Mouse (Mus musculus) neural tube, embryonic 11.5 days (tissue): ENCODE measurements around the gene Stoml1. TPM values are rescaled to one million over a fixed set of nuclear protein-coding genes. Genes with fewer than 3 reads are reported as not detected.
A peak's percentile ranks its signal among the peaks of the same experiment; 100 is the strongest.

Experiments used
- ATAC-seq: fragments of 200-750 bp; cut with Nextera tagmentation; 2 replicates; pipeline ENCODE4 v1.8.0; 2017; ENCODE audit warnings: moderate number of reproducible peaks, mild to moderate bottlenecking, moderate TSS enrichment, moderate library complexity; ENCODE audit not compliant: insufficient read depth, low FRiP score, low TSS enrichment
- DNase-seq: peaks from one replicate; pipeline ENCODE4 v3.0.0-alpha.2; 2015; ENCODE audit warnings: low spot score
- H3K27ac ChIP-seq: fragments of 300-500 bp; sonication (generic); 2 replicates; pipeline ENCODE4 v1.5.1; 2014; ENCODE audit warnings: low read depth, mild to moderate bottlenecking, low read length
- H3K27me3 ChIP-seq: fragments of 300-500 bp; sonication (generic); 2 replicates; pipeline ENCODE4 v1.6.1; 2014; ENCODE audit warnings: mild to moderate bottlenecking, low read length, mixed read lengths; ENCODE audit not compliant: control insufficient read depth, insufficient read depth
- H3K36me3 ChIP-seq: fragments of 300-500 bp; sonication (generic); 2 replicates; pipeline ENCODE4 v1.6.1; 2014; ENCODE audit warnings: mild to moderate bottlenecking, low read length, moderate library complexity, mixed read lengths; ENCODE audit not compliant: control insufficient read depth, insufficient read depth
- H3K4me1 ChIP-seq: fragments of 300-500 bp; sonication (generic); 2 replicates; pipeline ENCODE4 v1.6.1; 2014; ENCODE audit warnings: low read length, mixed read lengths; ENCODE audit not compliant: control insufficient read depth, insufficient read depth
- H3K4me2 ChIP-seq: fragments of 300-500 bp; sonication (generic); 2 replicates; pipeline ENCODE4 v1.6.1; 2014; ENCODE audit warnings: low read depth, mild to moderate bottlenecking, moderate library complexity
- H3K4me3 ChIP-seq: fragments of 300-500 bp; sonication (generic); 2 replicates; pipeline ENCODE4 v1.5.1; 2014; ENCODE audit warnings: low read depth, low read length
- H3K9ac ChIP-seq: fragments of 300-500 bp; sonication (generic); 2 replicates; pipeline ENCODE4 v1.6.1; 2014; ENCODE audit warnings: mild to moderate bottlenecking, low read length
- H3K9me3 ChIP-seq: fragments of 300-500 bp; sonication (generic); 2 replicates; pipeline ENCODE4 v1.6.1; 2016; ENCODE audit warnings: low read length; ENCODE audit not compliant: control insufficient read depth
- WGBS: fragments of 180-500 bp; shearing (Covaris S2); extraction: QIAGEN DNeasy Blood & Tissue Kit; methylation state at CpG from one replicate; pipeline ENCODE4 v1.1.7; 2014; 5-methylcytosine and 5-hydroxymethylcytosine counted together
- polyA plus RNA-seq: library from polyadenylated mRNA; unstranded; fragments of >200 nt; fragmentation: Nextera tagmentation; extraction: Ambion mirVana; gene quantifications from 2 replicates; pipeline ENCODE4 v1.2.1, GENCODE M21; 2014

Stoml1 gene
- polyA plus RNA-seq, 1 experiment from 2014 or later = 29.6 TPM

DNA sequence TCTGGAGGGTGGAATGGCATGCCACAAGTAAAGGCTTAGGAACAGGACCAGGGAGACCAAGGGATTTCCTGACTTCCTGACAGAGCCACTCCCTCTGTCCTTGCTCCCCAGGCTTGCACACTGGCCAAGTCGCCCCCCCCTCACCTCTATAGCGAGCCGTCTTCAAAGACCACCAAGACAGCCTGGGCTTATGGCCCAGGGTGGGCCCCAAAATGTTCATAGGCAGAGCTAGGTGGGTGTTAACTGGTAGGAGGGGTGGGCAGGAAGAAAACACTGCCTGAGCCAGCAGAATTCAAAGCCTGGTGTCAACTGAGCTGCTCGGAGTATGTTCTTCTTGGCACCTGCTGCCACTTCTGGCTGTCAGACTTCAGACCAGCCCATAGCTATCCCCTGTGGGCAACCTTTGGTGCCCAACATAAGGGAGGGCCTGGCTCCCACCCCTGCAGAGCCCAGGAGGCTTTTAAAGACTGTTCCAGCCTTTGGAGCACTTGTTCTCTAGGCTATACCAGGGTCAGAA lies 45.1 kb downstream of the Stoml1 start:
- WGBS = 86% methylated on average over 4 of the region's 4 CpGs

DNA sequence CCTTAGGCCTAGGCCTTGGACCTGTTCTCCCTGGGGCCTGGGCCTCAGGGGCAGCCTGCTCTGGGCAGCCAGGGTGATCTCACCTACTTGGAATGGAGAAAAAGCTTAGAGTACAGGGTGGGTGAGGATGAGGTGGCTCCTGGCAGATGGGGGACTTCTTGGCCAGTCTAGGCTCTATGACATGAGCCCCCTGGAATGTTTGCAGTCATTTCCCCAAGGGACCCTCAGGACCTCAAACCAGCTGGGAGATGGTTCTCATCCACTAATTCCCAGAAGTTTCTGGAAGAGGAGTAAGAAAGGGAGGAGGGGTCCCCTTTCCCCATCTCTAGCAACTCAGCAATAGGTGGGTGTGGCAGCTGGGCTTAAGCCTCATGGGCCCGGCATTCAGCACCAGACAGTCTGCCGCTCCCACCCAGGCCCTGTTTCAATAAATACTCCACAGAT lies 46.4 kb downstream of the Stoml1 start:
- ATAC-seq = no peak
- Histone ChIP-seq H3K9me3 (no peaks in the 10 kb centered on the region), H3K4me2 (no peak overlapping the region), H3K9ac (no peak overlapping the region), H3K4me1 (peaks cover 10% of the 10 kb centered on the region; the same call in 1 of the 2 replicates), H3K27me3 (no peaks in the 10 kb centered on the region), H3K27ac (no peak overlapping the region), H3K4me3 (no peak overlapping the region), H3K36me3 (no peaks in the 10 kb centered on the region)
- no peak for DNase-seq
- 75% methylated on average over 2 of the region's 2 CpGs for WGBS

More for the DNA sequence above, 45.1 kb downstream of the Stoml1 start:
- Histone ChIP-seq H3K4me3 (no peak overlapping the region), H3K36me3 (no peaks in the 10 kb centered on the region), H3K27me3 (no peaks in the 10 kb centered on the region), H3K9me3 (no peaks in the 10 kb centered on the region), H3K4me1 (peaks cover 6% of the 10 kb centered on the region; the same call in 1 of the 2 replicates), H3K4me2 (no peak overlapping the region), H3K9ac (no peak overlapping the region), H3K27ac (no peak overlapping the region)
- ATAC-seq (no peak), DNase-seq (no peak)

DNA sequence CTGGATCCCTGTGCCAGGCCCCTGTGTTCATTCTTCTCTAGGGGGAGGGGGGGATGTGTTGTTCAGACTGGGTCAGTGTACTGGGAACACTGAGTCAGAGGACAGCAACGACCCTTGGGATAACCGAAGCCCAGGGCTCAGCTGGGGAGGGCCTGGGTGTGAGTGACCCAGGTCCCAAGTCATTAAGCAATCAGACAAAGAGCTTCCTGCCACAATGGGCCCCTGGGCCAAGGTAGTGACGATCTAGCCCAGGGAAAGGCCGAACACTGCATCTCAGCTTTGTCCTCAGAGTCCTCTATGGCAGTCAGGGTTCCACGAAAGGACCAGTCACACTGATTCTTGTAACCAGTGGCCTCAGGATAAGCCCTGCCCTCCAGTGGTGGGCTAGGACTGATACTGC lies 50.2 kb downstream of the Stoml1 start:
- Histone ChIP-seq H3K4me2 (no peak overlapping the region), H3K27ac (no peak overlapping the region), H3K9ac (no peak overlapping the region), H3K9me3 (no peaks in the 10 kb centered on the region), H3K27me3 (no peaks in the 10 kb centered on the region), H3K36me3 (no peaks in the 10 kb centered on the region), H3K4me1 (peaks cover 5% of the 10 kb centered on the region; the same call in 1 of the 2 replicates), H3K4me3 (no peak overlapping the region)
- 56% methylated on average over 5 of the region's 5 CpGs for WGBS
- ATAC-seq (no peak), DNase-seq (no peak)

DNA sequence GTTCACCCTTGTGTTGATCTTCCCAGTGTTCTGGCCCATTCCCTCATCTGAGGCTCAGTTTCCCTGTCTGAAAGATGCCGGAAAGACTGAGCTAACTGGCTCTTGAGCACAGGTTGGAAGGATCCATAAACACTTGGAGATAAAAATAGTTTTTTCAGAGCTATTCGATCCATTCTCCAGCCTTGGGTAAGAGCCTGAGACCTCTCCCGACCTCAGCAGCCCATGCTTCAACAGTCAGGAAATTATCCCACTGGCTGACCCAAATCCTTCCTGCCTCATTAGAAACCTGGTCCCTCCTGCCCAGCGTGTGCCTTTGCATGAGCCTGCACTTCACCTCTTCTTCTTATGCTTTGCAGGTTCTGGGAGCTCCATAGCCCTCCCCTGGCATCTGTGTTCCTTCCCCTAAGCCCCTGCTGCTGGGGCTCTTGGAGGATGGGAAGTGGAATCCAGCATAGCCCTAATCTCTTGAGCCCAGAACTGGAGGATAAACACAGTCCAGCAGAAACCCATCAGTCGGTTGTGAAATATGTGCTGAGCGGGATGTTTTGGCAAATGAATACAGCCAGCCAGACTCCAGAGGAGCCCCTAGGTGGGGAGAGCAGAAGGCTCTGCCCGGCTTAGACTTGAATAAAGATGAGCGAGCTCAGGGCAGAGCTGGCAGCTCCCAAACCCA lies 50.8 kb downstream of the Stoml1 start:
- Histone ChIP-seq H3K4me2 (no peak overlapping the region), H3K9ac (no peak overlapping the region), H3K27me3 (no peaks in the 10 kb centered on the region), H3K9me3 (no peaks in the 10 kb centered on the region), H3K4me3 (no peak overlapping the region), H3K36me3 (no peaks in the 10 kb centered on the region), H3K27ac (no peak overlapping the region), H3K4me1 (peaks cover 5% of the 10 kb centered on the region; the same call in 1 of the 2 replicates)
- DNase-seq (no peak), ATAC-seq (no peak)
- 67% methylated on average over 8 of the region's 8 CpGs for WGBS

DNA sequence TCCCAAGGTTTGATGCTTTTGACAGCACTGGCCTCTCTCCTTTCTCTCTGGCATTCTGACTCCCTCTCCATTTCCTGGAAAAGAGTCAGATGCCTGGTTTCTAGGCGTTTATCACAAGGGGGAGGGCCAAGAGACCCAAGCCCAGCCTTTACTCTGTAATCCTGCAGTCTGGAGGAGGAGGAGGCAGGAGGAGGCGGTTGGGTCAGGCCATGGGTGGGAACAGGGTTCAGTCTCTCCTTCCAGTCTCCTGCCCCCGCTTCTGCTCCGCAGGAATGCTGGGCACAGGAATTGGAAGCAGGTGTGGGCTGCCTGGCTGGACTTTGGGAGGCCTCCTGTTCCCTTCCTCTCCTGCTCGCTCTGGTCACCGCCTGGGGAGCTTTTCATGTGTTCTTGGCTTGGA lies 52.7 kb downstream of the Stoml1 start:
- H3K4me2 ChIP-seq = no peak overlapping the region
- H3K36me3 ChIP-seq = no peaks in the 10 kb centered on the region
- ATAC-seq = no peak
- H3K27ac ChIP-seq = no peak overlapping the region
- 27% methylated on average over 6 of the region's 6 CpGs for WGBS
- no peaks in the 10 kb centered on the region for H3K27me3 ChIP-seq
- no peak for DNase-seq
- no peak overlapping the region for H3K4me3 ChIP-seq
- no peak overlapping the region for H3K9ac ChIP-seq
- peaks cover 5% of the 10 kb centered on the region; the same call in 1 of the 2 replicates for H3K4me1 ChIP-seq
- H3K9me3 ChIP-seq = no peaks in the 10 kb centered on the region

DNA sequence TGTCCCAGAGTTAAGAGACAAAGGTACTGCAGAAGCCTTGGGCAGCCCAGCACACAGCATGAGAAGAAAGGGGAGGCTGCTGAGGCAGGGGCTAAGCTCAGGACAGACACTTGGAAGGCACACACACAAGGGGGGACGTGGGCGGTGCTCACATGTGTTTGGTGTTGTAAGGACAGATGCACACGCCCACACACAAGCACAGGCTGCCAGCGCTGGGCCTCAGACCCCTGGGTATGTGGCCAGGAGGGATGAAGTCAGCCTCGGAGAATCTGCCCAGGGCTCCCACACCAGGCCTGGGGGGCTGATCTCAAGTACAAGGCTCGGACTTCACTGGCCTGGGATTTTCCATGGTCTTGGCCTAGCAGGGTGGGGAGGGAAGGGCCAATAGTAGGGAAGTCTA lies 55.4 kb downstream of the Stoml1 start:
- WGBS = 47% methylated on average over 6 of the region's 6 CpGs
- H3K4me2 ChIP-seq = no peak overlapping the region
- no peak overlapping the region for H3K9ac ChIP-seq
- H3K4me3 ChIP-seq = no peak overlapping the region
- H3K27ac ChIP-seq = no peak overlapping the region
- peaks cover 18% of the 10 kb centered on the region for H3K27me3 ChIP-seq
- no peaks in the 10 kb centered on the region for H3K9me3 ChIP-seq
- peaks cover 2% of the 10 kb centered on the region for H3K4me1 ChIP-seq
- no peak for DNase-seq
- no peaks in the 10 kb centered on the region for H3K36me3 ChIP-seq
- no peak for ATAC-seq

- H3K4me2 ChIP-seq = no peak overlapping the region
- H3K27ac ChIP-seq = no peak overlapping the region
- H3K9ac ChIP-seq = no peak overlapping the region
- 81% methylated on average over 14 of the region's 14 CpGs for WGBS
- DNase-seq (no peak), ATAC-seq (no peak)
- H3K4me1 ChIP-seq = peaks cover 2% of the 10 kb centered on the region
- no peak overlapping the region for H3K4me3 ChIP-seq
- H3K9me3 ChIP-seq = no peaks in the 10 kb centered on the region
- H3K36me3 ChIP-seq = no peaks in the 10 kb centered on the region
- peaks cover 18% of the 10 kb centered on the region for H3K27me3 ChIP-seq
Measured at GRCm38 (mm10) chr9:58310043-58310660, 57.2 kb downstream of the Stoml1 start.

DNA sequence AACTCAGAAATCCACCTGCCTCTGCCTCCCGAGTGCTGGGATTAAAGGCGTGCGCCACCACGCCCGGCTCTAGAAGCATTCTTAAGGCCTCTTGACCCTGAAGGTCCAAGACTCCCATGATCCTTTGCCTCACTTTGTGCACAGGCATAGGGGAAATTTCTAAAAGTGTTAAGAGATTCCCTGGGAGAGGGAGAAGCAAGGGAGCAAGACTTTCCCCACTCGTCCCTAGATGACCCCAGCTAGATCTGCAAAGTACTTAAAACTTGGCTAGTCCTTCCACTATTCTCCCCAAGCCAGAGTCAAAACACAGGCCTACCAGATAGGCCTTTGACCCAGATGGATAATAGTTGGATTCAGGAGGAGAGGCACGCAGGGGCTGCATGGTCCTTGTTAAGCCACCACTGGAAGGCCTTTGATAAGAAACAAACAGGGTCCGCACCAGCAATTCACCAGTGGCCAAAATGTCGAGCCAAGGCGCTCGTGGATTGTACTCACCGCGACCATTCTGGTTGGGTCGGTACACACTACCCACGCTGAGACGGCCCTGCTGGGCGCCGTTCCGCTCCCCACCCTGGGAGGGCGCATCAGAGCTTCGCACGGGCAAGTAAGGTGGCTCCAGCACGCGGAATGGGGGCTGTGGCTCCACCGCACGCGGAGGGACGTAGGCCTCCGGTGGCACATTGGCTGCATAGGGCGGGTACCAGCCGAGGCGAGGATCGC lies 58.4 kb downstream of the Stoml1 start:
- DNase-seq = no peak

More for the DNA sequence above, 58.4 kb downstream of the Stoml1 start:
- Histone ChIP-seq H3K36me3 (no peaks in the 10 kb centered on the region), H3K9me3 (no peaks in the 10 kb centered on the region), H3K4me1 (peaks cover 2% of the 10 kb centered on the region), H3K27me3 (peaks cover 18% of the 10 kb centered on the region), H3K4me3 (peak overlapping the region; percentile 30), H3K4me2 (peak overlapping the region; percentile 50), H3K9ac (0 out of 2 replicates have a peak overlapping the region, but pooled peaks have one; percentile 27), H3K27ac (no peak overlapping the region)
- ATAC-seq = no peak
- 49% methylated on average over 33 of the region's 33 CpGs for WGBS
